23 mouse cellular contexts compared by ENCODE assay signal in genomic region chr1:119532165-119532564, GRCm38 (mm10). TPM values are rescaled to one million over a fixed set of nuclear protein-coding genes. Genes with fewer than 3 reads are reported as not detected.
DNase-seq lines count a peak whose midpoint lies in the region; ATAC-seq lines count a peak whose summit lies in the region.
"Had no signal": no experiment of that assay in that cellular context is flagged by ENCODE, and none has a peak within 500 bp of the region (broad histone marks: within the 10 kb centered on the region; RNA-seq: fewer than 3 reads in every experiment).

No protein-coding gene starts in this region.

- H3K4me3 ChIP-seq in embryonic facial prominence, embryonic 11.5 days (ENCODE audit: low read depth, low read length): no peak overlapping the region
- no peak overlapping the region for H3K4me3 ChIP-seq in embryonic facial prominence, embryonic 10.5 days
- no peak overlapping the region for H3K4me3 ChIP-seq in hindbrain, embryonic 13.5 days
- H3K4me3 ChIP-seq in hindbrain, embryonic 16.5 days (ENCODE audit: low read length): no peak overlapping the region
- no peak overlapping the region for H3K4me3 ChIP-seq in liver, embryonic 11.5 days (ENCODE audit: low read depth, low read length)
- no peak overlapping the region for H3K4me3 ChIP-seq in midbrain, embryonic 14.5 days (replicated peaks; ENCODE audit: low read depth, low read length)
- no peak overlapping the region for H3K4me3 ChIP-seq in midbrain, embryonic 15.5 days
- H3K4me3 ChIP-seq: heart, adult 2 months; heart, embryonic 15.5 days had no signal

- peak; percentile 77 for ATAC-seq in embryonic facial prominence, embryonic 11.5 days (replicated peaks; ENCODE audit: insufficient number of reproducible peaks, low FRiP score, low TSS enrichment, low read depth)
- ATAC-seq in hindbrain, embryonic 13.5 days (ENCODE audit: low FRiP score): peak; percentile 32; the same call in 1 of the 2 replicates
- no peak for ATAC-seq in hindbrain, embryonic 16.5 days
- 0 out of 2 replicates have a peak, but pooled peaks have one; percentile 22 for ATAC-seq in liver, embryonic 11.5 days (replicated peaks; ENCODE audit: low FRiP score)
- ATAC-seq in midbrain, embryonic 14.5 days (ENCODE audit: low FRiP score, low TSS enrichment): peak; percentile 62
- no peak for ATAC-seq in midbrain, embryonic 15.5 days (replicated peaks)
- ATAC-seq: CD4-positive, CD25-positive, alpha-beta regulatory T cell, adult 4 months; forebrain, postnatal 0 days; hindbrain, postnatal 0 days had no signal

- no peak overlapping the region for H3K4me2 ChIP-seq in embryonic facial prominence, embryonic 11.5 days (ENCODE audit: low read depth, low read length)
- no peak overlapping the region for H3K4me2 ChIP-seq in hindbrain, embryonic 13.5 days
- H3K4me2 ChIP-seq in hindbrain, embryonic 16.5 days (ENCODE audit: low read length): no peak overlapping the region
- no peak overlapping the region for H3K4me2 ChIP-seq in liver, embryonic 11.5 days
- H3K4me2 ChIP-seq in midbrain, embryonic 14.5 days (ENCODE audit: low read length): no peak overlapping the region
- no peak overlapping the region for H3K4me2 ChIP-seq in midbrain, embryonic 15.5 days
- H3K4me2 ChIP-seq: heart, embryonic 11.5 days; heart, embryonic 15.5 days had no signal

- no peak overlapping the region for H3K9ac ChIP-seq in embryonic facial prominence, embryonic 11.5 days (replicated peaks; ENCODE audit: low read length)
- no peak overlapping the region for H3K9ac ChIP-seq in hindbrain, embryonic 13.5 days
- no peak overlapping the region for H3K9ac ChIP-seq in hindbrain, embryonic 16.5 days (ENCODE audit: low read depth, low read length)
- no peak overlapping the region for H3K9ac ChIP-seq in liver, embryonic 11.5 days (ENCODE audit: low read depth, low read length)
- no peak overlapping the region for H3K9ac ChIP-seq in midbrain, embryonic 14.5 days (replicated peaks; ENCODE audit: low read length)
- no peak overlapping the region for H3K9ac ChIP-seq in midbrain, embryonic 15.5 days
- H3K9ac ChIP-seq: forebrain, postnatal 0 days; heart, embryonic 15.5 days had no signal

- DNase-seq in embryonic facial prominence, embryonic 11.5 days (ENCODE audit: low spot score): no peak
- DNase-seq in embryonic facial prominence, embryonic 10.5 days (ENCODE audit: low spot score): no peak
- DNase-seq in liver, embryonic 11.5 days (ENCODE audit: low spot score): no peak
- no peak for DNase-seq in liver
- no peak for DNase-seq in midbrain, embryonic 14.5 days
- DNase-seq: adrenal gland, adult 8-10 months; adrenal gland, postnatal 36 days; B cell, adult 2 months; cerebellum, adult 11 months; cerebellum, adult 8-10 months; cerebellum, postnatal 14 days; embryo, embryonic 11 days; forebrain, postnatal 0 days; gastrocnemius, postnatal 14 days; heart, adult 2 months; heart, postnatal 14 days had no signal

- no peak overlapping the region for H3K27ac ChIP-seq in embryonic facial prominence, embryonic 11.5 days (replicated peaks; ENCODE audit: low read depth, low read length)
- H3K27ac ChIP-seq in embryonic facial prominence, embryonic 10.5 days (replicated peaks): no peak overlapping the region
- H3K27ac ChIP-seq in hindbrain, embryonic 13.5 days: no peak overlapping the region
- no peak overlapping the region for H3K27ac ChIP-seq in hindbrain, embryonic 16.5 days (ENCODE audit: low read depth, low read length)
- H3K27ac ChIP-seq in liver, embryonic 11.5 days (ENCODE audit: low read depth, low read length): no peak overlapping the region
- H3K27ac ChIP-seq in midbrain, embryonic 14.5 days (replicated peaks; ENCODE audit: low read depth, low read length): no peak overlapping the region
- no peak overlapping the region for H3K27ac ChIP-seq in midbrain, embryonic 15.5 days
- H3K27ac ChIP-seq: heart, adult 2 months; heart, embryonic 15.5 days; hindbrain, postnatal 0 days had no signal

- 93% methylated on average over 6 of the region's 6 CpGs for WGBS in embryonic facial prominence, embryonic 11.5 days
- WGBS in embryonic facial prominence, embryonic 10.5 days: 92% methylated on average over 6 of the region's 6 CpGs
- WGBS in hindbrain, embryonic 13.5 days: 92% methylated on average over 6 of the region's 6 CpGs
- 97% methylated on average over 5 of the region's 6 CpGs for WGBS in hindbrain, embryonic 16.5 days
- WGBS in liver, embryonic 11.5 days: 88% methylated on average over 6 of the region's 6 CpGs
- 98% methylated on average over 6 of the region's 6 CpGs for WGBS in midbrain, embryonic 14.5 days
- WGBS in midbrain, embryonic 15.5 days: 96% methylated on average over 6 of the region's 6 CpGs

- peaks cover 5% of the 10 kb centered on the region for H3K36me3 ChIP-seq in embryonic facial prominence, embryonic 11.5 days (replicated peaks; ENCODE audit: control insufficient read depth, insufficient read depth, low read depth, low read length)
- H3K36me3 ChIP-seq in embryonic facial prominence, embryonic 10.5 days (replicated peaks): peaks cover 32% of the 10 kb centered on the region
- H3K36me3 ChIP-seq in hindbrain, embryonic 13.5 days: peaks cover 30% of the 10 kb centered on the region
- H3K36me3 ChIP-seq in hindbrain, embryonic 16.5 days (ENCODE audit: control insufficient read depth, insufficient read depth, low read length): peaks cover 13% of the 10 kb centered on the region
- H3K36me3 ChIP-seq in liver, embryonic 11.5 days (ENCODE audit: control insufficient read depth, insufficient read depth, low read length): peaks cover 22% of the 10 kb centered on the region
- H3K36me3 ChIP-seq in midbrain, embryonic 14.5 days (ENCODE audit: control insufficient read depth, insufficient read depth, low read length): peaks cover 18% of the 10 kb centered on the region
- peaks cover 13% of the 10 kb centered on the region for H3K36me3 ChIP-seq in midbrain, embryonic 15.5 days (replicated peaks)

- H3K27me3 ChIP-seq in embryonic facial prominence, embryonic 11.5 days (ENCODE audit: control insufficient read depth, insufficient read depth, low read length): no peaks in the 10 kb centered on the region
- H3K27me3 ChIP-seq in embryonic facial prominence, embryonic 10.5 days (replicated peaks; ENCODE audit: low read depth, poor library complexity, severe bottlenecking): no peaks in the 10 kb centered on the region
- H3K27me3 ChIP-seq in hindbrain, embryonic 13.5 days: no peaks in the 10 kb centered on the region
- no peaks in the 10 kb centered on the region for H3K27me3 ChIP-seq in hindbrain, embryonic 16.5 days (replicated peaks; ENCODE audit: control insufficient read depth, insufficient read depth, low read length)
- H3K27me3 ChIP-seq in liver, embryonic 11.5 days (replicated peaks; ENCODE audit: control insufficient read depth, insufficient read depth, low read length): no peaks in the 10 kb centered on the region
- H3K27me3 ChIP-seq in midbrain, embryonic 14.5 days (ENCODE audit: control insufficient read depth, insufficient read depth, low read length): no peaks in the 10 kb centered on the region
- no peaks in the 10 kb centered on the region for H3K27me3 ChIP-seq in midbrain, embryonic 15.5 days (replicated peaks)
- H3K27me3 ChIP-seq: heart, embryonic 15.5 days had no signal

- H3K9me3 ChIP-seq in embryonic facial prominence, embryonic 11.5 days (replicated peaks; ENCODE audit: control insufficient read depth, low read length): no peaks in the 10 kb centered on the region
- H3K9me3 ChIP-seq in embryonic facial prominence, embryonic 10.5 days: peaks cover 16% of the 10 kb centered on the region; the same call in 1 of the 2 replicates
- H3K9me3 ChIP-seq in hindbrain, embryonic 13.5 days: peaks cover 8% of the 10 kb centered on the region; the same call in 1 of the 2 replicates
- H3K9me3 ChIP-seq in hindbrain, embryonic 16.5 days (ENCODE audit: control insufficient read depth, low read length): no peaks in the 10 kb centered on the region
- H3K9me3 ChIP-seq in liver, embryonic 11.5 days (ENCODE audit: control insufficient read depth, low read length): peaks cover 4% of the 10 kb centered on the region; the same call in 1 of the 2 replicates
- no peaks in the 10 kb centered on the region for H3K9me3 ChIP-seq in midbrain, embryonic 14.5 days (ENCODE audit: control insufficient read depth, low read length)
- no peaks in the 10 kb centered on the region for H3K9me3 ChIP-seq in midbrain, embryonic 15.5 days
- H3K9me3 ChIP-seq: heart, embryonic 15.5 days had no signal

- no peaks in the 10 kb centered on the region for H3K4me1 ChIP-seq in embryonic facial prominence, embryonic 11.5 days (ENCODE audit: control insufficient read depth, insufficient read depth, low read length)
- H3K4me1 ChIP-seq in embryonic facial prominence, embryonic 10.5 days: no peaks in the 10 kb centered on the region
- peaks cover 3% of the 10 kb centered on the region; the same call in 1 of the 2 replicates for H3K4me1 ChIP-seq in hindbrain, embryonic 13.5 days (replicated peaks)
- H3K4me1 ChIP-seq in hindbrain, embryonic 16.5 days (ENCODE audit: control insufficient read depth, insufficient read depth, low read depth, low read length): no peaks in the 10 kb centered on the region
- H3K4me1 ChIP-seq in liver, embryonic 11.5 days (replicated peaks; ENCODE audit: control insufficient read depth, insufficient read depth, low read length): no peaks in the 10 kb centered on the region
- 0 out of 2 replicates have a peak, but pooled peaks cover 3% of the 10 kb centered on the region for H3K4me1 ChIP-seq in midbrain, embryonic 14.5 days (ENCODE audit: control insufficient read depth, insufficient read depth, low read length)
- peaks cover 5% of the 10 kb centered on the region; the same call in 1 of the 2 replicates for H3K4me1 ChIP-seq in midbrain, embryonic 15.5 days

RNA-seq across cellular contexts. Expression of gene Tmem185b, which starts 6.2 kb away (rescaled TPM):
- polyA plus RNA-seq in embryonic facial prominence, embryonic 11.5 days (2014; fragmentation: Nextera tagmentation; extraction: Ambion mirVana): 25.6 and 25.7 TPM in 2 replicates
- 20.7 and 21.0 TPM in 2 replicates for polyA plus RNA-seq in embryonic facial prominence, embryonic 10.5 days (2016; fragmentation: Nextera tagmentation; extraction: Ambion mirVana)
- polyA plus RNA-seq in hindbrain, embryonic 13.5 days (2015; fragmentation: Nextera tagmentation; extraction: Ambion mirVana): 19.5 and 20.5 TPM in 2 replicates
- polyA plus RNA-seq in hindbrain, embryonic 16.5 days (2015; fragmentation: Nextera tagmentation; extraction: Ambion mirVana): 17.3 and 18.2 TPM in 2 replicates
- polyA plus RNA-seq in liver, embryonic 11.5 days (2014; fragmentation: Nextera tagmentation; extraction: Ambion mirVana): 17.6 and 21.7 TPM in 2 replicates
- polyA plus RNA-seq in midbrain, embryonic 14.5 days (2014; fragmentation: Nextera tagmentation; extraction: Ambion mirVana): 15.7 and 19.8 TPM in 2 replicates
- 18.2 and 18.7 TPM in 2 replicates for polyA plus RNA-seq in midbrain, embryonic 15.5 days (2015; fragmentation: Nextera tagmentation; extraction: Ambion mirVana)

RNA-seq across cellular contexts. Expression of gene Ralb, which starts 27.6 kb away (rescaled TPM):
- polyA plus RNA-seq in embryonic facial prominence, embryonic 11.5 days (2014; fragmentation: Nextera tagmentation; extraction: Ambion mirVana): 102 TPM in 2 replicates
- polyA plus RNA-seq in embryonic facial prominence, embryonic 10.5 days (2016; fragmentation: Nextera tagmentation; extraction: Ambion mirVana): 103 and 113 TPM in 2 replicates
- polyA plus RNA-seq in hindbrain, embryonic 13.5 days (2015; fragmentation: Nextera tagmentation; extraction: Ambion mirVana): 67.3 and 69.0 TPM in 2 replicates
- 72.4 and 73.1 TPM in 2 replicates for polyA plus RNA-seq in hindbrain, embryonic 16.5 days (2015; fragmentation: Nextera tagmentation; extraction: Ambion mirVana)
- 92.1 and 96.8 TPM in 2 replicates for polyA plus RNA-seq in liver, embryonic 11.5 days (2014; fragmentation: Nextera tagmentation; extraction: Ambion mirVana)
- polyA plus RNA-seq in midbrain, embryonic 14.5 days (2014; fragmentation: Nextera tagmentation; extraction: Ambion mirVana): 35.3 and 49.6 TPM in 2 replicates
- 60.2 and 62.1 TPM in 2 replicates for polyA plus RNA-seq in midbrain, embryonic 15.5 days (2015; fragmentation: Nextera tagmentation; extraction: Ambion mirVana)

Comparison
In these comparisons a context has a peak if more than half of its experiments do, and no peak if none do; other contexts are left out.
1. ATAC-seq: peak in embryonic facial prominence, embryonic 11.5 days (single experiment), hindbrain, embryonic 13.5 days (single experiment), liver, embryonic 11.5 days (single experiment) and midbrain, embryonic 14.5 days (single experiment); none in hindbrain, embryonic 16.5 days (single experiment) and midbrain, embryonic 15.5 days (single experiment).